Mouse (Mus musculus): ENCODE results near the gene Wfikkn2.

Wfikkn2 gene

GRCm38 (mm10) chr11:94196311-94196710 lies 49.5 kb downstream of the Wfikkn2 start:
- DNase-seq (ENCODE audit: low spot score in 2 of 2), result no peak

GRCm38 (mm10) chr11:94193109-94193508 lies 52.7 kb downstream of the Wfikkn2 start:
- DNase-seq (ENCODE audit: low spot score in 2 of 2), result no peak

GRCm38 (mm10) chr11:94190665-94191064 lies 55.1 kb downstream of the Wfikkn2 start:
- DNase-seq (ENCODE audit: low spot score in 2 of 2), result no peak

GRCm38 (mm10) chr11:94189579-94189978 lies 56.2 kb downstream of the Wfikkn2 start:
- DNase-seq (ENCODE audit: low spot score in 2 of 2), result no peak

Data from frontal cortex, postnatal 25 days (tissue).